Mouse (Mus musculus) yolk sac, embryonic 10.5 days (tissue): ENCODE results near the gene Treml2.
"Not testable (repeated sequence)": the region's sequence is repeated elsewhere in the genome, so short reads cannot be mapped to it uniquely, and the experiment has no call there.

Source experiments
- DNase-seq: peaks from one replicate; pipeline ENCODE4 v3.0.0-alpha.2; 2017; ENCODE audit warnings: low spot score

The Treml2 gene

GRCm38 (mm10) chr17:48293500-48294194 is 5.7 kb upstream of the Treml2 start:
- DNase-seq, result no peak

- DNase-seq, result no peak
Observed at GRCm38 (mm10) chr17:48299756-48300155, 458 bp downstream of the Treml2 start.

GRCm38 (mm10) chr17:48300199-48300598 is 901 bp downstream of the Treml2 start:
- DNase-seq, result no peak

GRCm38 (mm10) chr17:48300861-48301260 is 1.6 kb downstream of the Treml2 start:
- DNase-seq, result no peak

- DNase-seq, result no peak
Observed at GRCm38 (mm10) chr17:48301792-48302191, 2.5 kb downstream of the Treml2 start.

GRCm38 (mm10) chr17:48312124-48312523 is 12.8 kb downstream of the Treml2 start:
- DNase-seq, result no peak

- DNase-seq, result not testable (repeated sequence)
Observed at GRCm38 (mm10) chr17:48315905-48316579, 16.7 kb downstream of the Treml2 start, which contains the start of gene B430306N03Rik. Gene B430306N03Rik, plus strand, starts transcription at chr17:48316141.

- DNase-seq, result no peak
Observed at GRCm38 (mm10) chr17:48318686-48319085, 19.4 kb downstream of the Treml2 start.

GRCm38 (mm10) chr17:48321279-48321678 is 22.0 kb downstream of the Treml2 start:
- no peak for DNase-seq

GRCm38 (mm10) chr17:48323236-48323635 is 23.9 kb downstream of the Treml2 start:
- DNase-seq, result no peak

- DNase-seq, result no peak
Observed at GRCm38 (mm10) chr17:48324258-48324657, 25.0 kb downstream of the Treml2 start.

GRCm38 (mm10) chr17:48325093-48325492 is 25.8 kb downstream of the Treml2 start:
- DNase-seq, result no peak

- no peak for DNase-seq
Observed at GRCm38 (mm10) chr17:48325638-48326037, 26.3 kb downstream of the Treml2 start.

GRCm38 (mm10) chr17:48326656-48327055 is 27.4 kb downstream of the Treml2 start:
- no peak for DNase-seq

GRCm38 (mm10) chr17:48332524-48332923 is 33.2 kb downstream of the Treml2 start:
- DNase-seq, result no peak

GRCm38 (mm10) chr17:48334186-48334585 is 34.9 kb downstream of the Treml2 start:
- DNase-seq, result no peak

GRCm38 (mm10) chr17:48336857-48337256 is 37.6 kb downstream of the Treml2 start:
- peak; percentile 53 for DNase-seq

GRCm38 (mm10) chr17:48340267-48340666 is 41.0 kb downstream of the Treml2 start:
- no peak for DNase-seq

- no peak for DNase-seq
Observed at GRCm38 (mm10) chr17:48341947-48342346, 42.6 kb downstream of the Treml2 start.

- DNase-seq, result no peak
Observed at GRCm38 (mm10) chr17:48343065-48343464, 43.8 kb downstream of the Treml2 start.

GRCm38 (mm10) chr17:48345824-48346223 is 46.5 kb downstream of the Treml2 start:
- DNase-seq, result no peak

GRCm38 (mm10) chr17:48346231-48346630 is 46.9 kb downstream of the Treml2 start, which contains the start of gene Trem2:
Gene Trem2, plus strand, starts transcription at chr17:48346401.
- no peak for DNase-seq

- DNase-seq, result no peak
Observed at GRCm38 (mm10) chr17:48346834-48347233, 47.5 kb downstream of the Treml2 start.
